Mouse (Mus musculus) thymus, postnatal 0 days (tissue): ENCODE measurements at regions not wholly inside any gene's neighbourhood (a gene's known extent, or its start where the extent isn't known, plus 50 kb on each side); places are given as distances from the start of the nearest gene placed in this dataset.

Source experiments
- DNase-seq: peaks from one replicate; pipeline ENCODE4 v3.0.0-alpha.2; 2015; ENCODE audit warnings: low spot score

- DNase-seq = no peak
These were observed 175.0 kb downstream of the Mycn start for GRCm38 (mm10) chr12:12766510-12767304.

GRCm38 (mm10) chr12:12765490-12766058 lies 176.1 kb downstream of the Mycn start:
- DNase-seq = no peak

GRCm38 (mm10) chr12:12765055-12765454 lies 176.7 kb downstream of the Mycn start:
- DNase-seq = no peak

GRCm38 (mm10) chr12:12764586-12764985 lies 177.1 kb downstream of the Mycn start:
- no peak for DNase-seq

GRCm38 (mm10) chr12:12756301-12756948 lies 185.3 kb downstream of the Mycn start:
- no peak for DNase-seq

GRCm38 (mm10) chr12:12753849-12754248 lies 187.9 kb downstream of the Mycn start:
- no peak for DNase-seq

- DNase-seq = no peak
These were observed 189.9 kb downstream of the Mycn start for GRCm38 (mm10) chr12:12751670-12752426.

- DNase-seq = no peak
These were observed 192.0 kb downstream of the Mycn start for GRCm38 (mm10) chr12:12749690-12750089.

- no peak for DNase-seq
These were observed 194.8 kb downstream of the Mycn start for GRCm38 (mm10) chr12:12746852-12747454.

GRCm38 (mm10) chr12:12744492-12744891 lies 197.2 kb downstream of the Mycn start:
- no peak for DNase-seq

GRCm38 (mm10) chr12:12738631-12739331 lies 202.9 kb downstream of the Mycn start:
- no peak for DNase-seq

GRCm38 (mm10) chr12:12725797-12726196 lies 215.9 kb downstream of the Mycn start:
- DNase-seq = no peak

GRCm38 (mm10) chr12:12725075-12725474 lies 216.6 kb downstream of the Mycn start:
- DNase-seq = no peak

- no peak for DNase-seq
These were observed 217.8 kb downstream of the Mycn start for GRCm38 (mm10) chr12:12723724-12724487.

GRCm38 (mm10) chr12:12722982-12723661 lies 218.6 kb downstream of the Mycn start:
- no peak for DNase-seq

GRCm38 (mm10) chr12:12716691-12717090 lies 225.0 kb downstream of the Mycn start:
- no peak for DNase-seq

GRCm38 (mm10) chr12:12715956-12716669 lies 225.6 kb downstream of the Mycn start:
- DNase-seq = no peak

- DNase-seq = no peak
These were observed 226.2 kb downstream of the Mycn start for GRCm38 (mm10) chr12:12715528-12715927.

- no peak for DNase-seq
These were observed 231.5 kb downstream of the Mycn start for GRCm38 (mm10) chr12:12710184-12710609.
